Mouse (Mus musculus) large intestine, adult 2 months (tissue): ENCODE measurements around the gene Cnmd. TPM values are rescaled to one million over a fixed set of nuclear protein-coding genes. Genes with fewer than 3 reads are reported as not detected.

Experiments
- DNase-seq: peaks from one replicate; pipeline ENCODE4 v3.0.0-alpha.2; 2012; ENCODE audit warnings: low read depth, low spot score
- WGBS: fragments of 180-500 bp; shearing (Covaris S2); methylation state at CpG from one replicate; pipeline ENCODE4 v1.1.7; 2018; 5-methylcytosine and 5-hydroxymethylcytosine counted together
- polyA plus RNA-seq: library from polyadenylated mRNA; depleted of rRNA; stranded (reverse); fragments of >200 nt; gene quantifications from 2 replicates; pipeline ENCODE4 v1.2.3, GENCODE M21; 2012; rRNA removed

The Cnmd gene
- polyA plus RNA-seq: not detected in 2 replicates

GRCm38 (mm10) chr14:79662001-79662400, at the start of gene Cnmd:
Gene Cnmd, minus strand, starts transcription at chr14:79662170.
- 67% methylated on average over 4 of the region's 4 CpGs for whole genome bisulfite sequencing
- DNase-seq: no peak

- 88% methylated on average over 4 of the region's 4 CpGs for WGBS
- no peak for DNase-seq
These were observed 49.3 kb upstream of the Cnmd start for GRCm38 (mm10) chr14:79711301-79711700.

GRCm38 (mm10) chr14:79703523-79704172, 41.7 kb upstream of the Cnmd start:
- no peak for DNase-seq
- 85% methylated on average over 22 of the region's 22 CpGs for WGBS

- no peak for DNase-seq
- WGBS: 44% methylated on average over 5 of the region's 5 CpGs
These were observed 39.6 kb upstream of the Cnmd start for GRCm38 (mm10) chr14:79701606-79702005.

- DNase-seq: no peak
- 46% methylated on average over 7 of the region's 7 CpGs for WGBS
These were observed 39.1 kb upstream of the Cnmd start for GRCm38 (mm10) chr14:79701054-79701453.

GRCm38 (mm10) chr14:79699381-79699780, 37.4 kb upstream of the Cnmd start:
- WGBS: 46% methylated on average over 6 of the region's 6 CpGs
- no peak for DNase-seq

- WGBS: 80% methylated on average over 7 of the region's 7 CpGs
These were observed 28.3 kb upstream of the Cnmd start for GRCm38 (mm10) chr14:79690068-79690844.

GRCm38 (mm10) chr14:79680652-79681051, 18.7 kb upstream of the Cnmd start:
- 62% methylated on average over 5 of the region's 5 CpGs for WGBS
- no peak for DNase-seq

More at GRCm38 (mm10) chr14:79690068-79690844, 28.3 kb upstream of the Cnmd start:
- no peak for DNase-seq

- WGBS: 64% methylated on average over 14 of the region's 14 CpGs
- DNase-seq: no peak
These were observed 16.1 kb upstream of the Cnmd start for GRCm38 (mm10) chr14:79677891-79678687.

- 51% methylated on average over 15 of the region's 15 CpGs for WGBS
These were observed 15.3 kb upstream of the Cnmd start for GRCm38 (mm10) chr14:79677108-79677753.

GRCm38 (mm10) chr14:79673083-79674013, 11.4 kb upstream of the Cnmd start:
- 74% methylated on average over 17 of the region's 17 CpGs for WGBS
- DNase-seq: no peak

More at GRCm38 (mm10) chr14:79677108-79677753, 15.3 kb upstream of the Cnmd start:
- no peak for DNase-seq

GRCm38 (mm10) chr14:79672567-79672966, 10.6 kb upstream of the Cnmd start:
- 84% methylated on average over 5 of the region's 5 CpGs for WGBS
- no peak for DNase-seq

- 79% methylated on average over 3 of the region's 3 CpGs for WGBS
- DNase-seq: no peak
These were observed 9.0 kb upstream of the Cnmd start for GRCm38 (mm10) chr14:79671008-79671407.

GRCm38 (mm10) chr14:79661005-79661917, 709 bp downstream of the Cnmd start:
- 20% methylated on average over 33 of the region's 33 CpGs for WGBS
- peak; percentile 31 for DNase-seq

- WGBS: 30% methylated on average over 5 of the region's 5 CpGs
- DNase-seq: no peak
These were observed 1.5 kb downstream of the Cnmd start for GRCm38 (mm10) chr14:79660467-79660866.

- 86% methylated on average over 6 of the region's 6 CpGs for WGBS
- no peak for DNase-seq
These were observed 3.0 kb downstream of the Cnmd start for GRCm38 (mm10) chr14:79658748-79659508.

- DNase-seq: no peak
- WGBS: 84% methylated on average over 5 of the region's 5 CpGs
These were observed 3.7 kb downstream of the Cnmd start for GRCm38 (mm10) chr14:79658286-79658685.
